Mouse (Mus musculus) right cerebral cortex, adult 18-20 months (tissue): ENCODE measurements at regions not wholly inside any gene's neighbourhood (a gene's known extent, or its start where the extent isn't known, plus 50 kb on each side); places are given as distances from the start of the nearest gene placed in this dataset.

ENCODE experiments used
- DNase-seq: peaks from one replicate; pipeline ENCODE4 v3.0.0; 2022; ENCODE audit warnings: mixed read lengths

GRCm38 (mm10) chr14:88410722-88411437, 60.3 kb downstream of the Pcdh20 start:
- no peak for DNase-seq

GRCm38 (mm10) chr14:88399270-88399669, 71.9 kb downstream of the Pcdh20 start:
- no peak for DNase-seq

- DNase-seq: no peak
Observed at GRCm38 (mm10) chr14:88397187-88397586, 74.0 kb downstream of the Pcdh20 start.

GRCm38 (mm10) chr14:88395016-88395415, 76.2 kb downstream of the Pcdh20 start:
- no peak for DNase-seq

GRCm38 (mm10) chr14:88384553-88384952, 86.6 kb downstream of the Pcdh20 start:
- no peak for DNase-seq

GRCm38 (mm10) chr14:88347177-88347576, 124.0 kb downstream of the Pcdh20 start:
- peak; percentile 72 for DNase-seq

GRCm38 (mm10) chr14:88337304-88337703, 133.9 kb downstream of the Pcdh20 start:
- DNase-seq: no peak

- no peak for DNase-seq
Observed at GRCm38 (mm10) chr14:88330613-88331012, 140.6 kb downstream of the Pcdh20 start.

- no peak for DNase-seq
Observed at GRCm38 (mm10) chr14:88326411-88326810, 144.8 kb downstream of the Pcdh20 start.

- DNase-seq: peak; percentile 2
Observed at GRCm38 (mm10) chr14:88278327-88278726, 192.9 kb downstream of the Pcdh20 start.

- DNase-seq: no peak
Observed at GRCm38 (mm10) chr14:88264771-88265170, 206.4 kb downstream of the Pcdh20 start.

- DNase-seq: no peak
Observed at GRCm38 (mm10) chr14:88259034-88259433, 212.2 kb downstream of the Pcdh20 start.

- DNase-seq: no peak
Observed at GRCm38 (mm10) chr14:88255131-88255530, 216.1 kb downstream of the Pcdh20 start.
